Mouse (Mus musculus): ENCODE data around the gene Disp1.

Gene Disp1

GRCm38 (mm10) chr1:183163512-183164189, 57.7 kb downstream of the Disp1 start:
- DNase-seq (ENCODE audit: low read depth): no peak

- DNase-seq (ENCODE audit: low read depth): no peak
Observed at GRCm38 (mm10) chr1:183161057-183161456, 60.3 kb downstream of the Disp1 start.

- no peak for DNase-seq (ENCODE audit: low read depth)
Observed at GRCm38 (mm10) chr1:183160188-183160587, 61.1 kb downstream of the Disp1 start.

- DNase-seq (ENCODE audit: low read depth): no peak
Observed at GRCm38 (mm10) chr1:183159183-183159582, 62.1 kb downstream of the Disp1 start.

- no peak for DNase-seq (ENCODE audit: low read depth)
Observed at GRCm38 (mm10) chr1:183155600-183155999, 65.7 kb downstream of the Disp1 start.

- DNase-seq (ENCODE audit: low read depth): no peak
Observed at GRCm38 (mm10) chr1:183154296-183155204, 66.8 kb downstream of the Disp1 start.

GRCm38 (mm10) chr1:183153354-183153753, 68.0 kb downstream of the Disp1 start:
- no peak for DNase-seq (ENCODE audit: low read depth)

GRCm38 (mm10) chr1:183151510-183152319, 69.6 kb downstream of the Disp1 start:
- DNase-seq (ENCODE audit: low read depth): no peak

GRCm38 (mm10) chr1:183150379-183150840, 70.9 kb downstream of the Disp1 start:
- no peak for DNase-seq (ENCODE audit: low read depth)

- DNase-seq (ENCODE audit: low read depth): no peak
Observed at GRCm38 (mm10) chr1:183149571-183150105, 71.7 kb downstream of the Disp1 start.

- DNase-seq (ENCODE audit: low read depth): no peak
Observed at GRCm38 (mm10) chr1:183147438-183147841, 73.9 kb downstream of the Disp1 start.

GRCm38 (mm10) chr1:183146795-183147194, 74.5 kb downstream of the Disp1 start:
- DNase-seq (ENCODE audit: low read depth): no peak

GRCm38 (mm10) chr1:183146102-183146735, 75.1 kb downstream of the Disp1 start:
- no peak for DNase-seq (ENCODE audit: low read depth)

- no peak for DNase-seq (ENCODE audit: low read depth)
Observed at GRCm38 (mm10) chr1:183144602-183145205, 76.6 kb downstream of the Disp1 start.

GRCm38 (mm10) chr1:183143246-183143645, 78.1 kb downstream of the Disp1 start:
- no peak for DNase-seq (ENCODE audit: low read depth)

GRCm38 (mm10) chr1:183142566-183142965, 78.8 kb downstream of the Disp1 start:
- DNase-seq (ENCODE audit: low read depth): no peak

GRCm38 (mm10) chr1:183141329-183141728, 80.0 kb downstream of the Disp1 start:
- DNase-seq (ENCODE audit: low read depth): no peak

- DNase-seq (ENCODE audit: low read depth): no peak
Observed at GRCm38 (mm10) chr1:183140511-183141268, 80.6 kb downstream of the Disp1 start.

- DNase-seq (ENCODE audit: low read depth): no peak
Observed at GRCm38 (mm10) chr1:183138088-183138487, 83.2 kb downstream of the Disp1 start.

GRCm38 (mm10) chr1:183134427-183134826, 86.9 kb downstream of the Disp1 start:
- DNase-seq (ENCODE audit: low read depth): peak; percentile 29
